Mouse (Mus musculus) hematopoietic stem cell, adult 5-6 weeks (primary cell): Measurements from ENCODE around the gene Mup1. TPM values are rescaled to one million over a fixed set of nuclear protein-coding genes. Genes with fewer than 3 reads are reported as not detected.
"Not testable (repeated sequence)": the region's sequence is repeated elsewhere in the genome, so short reads cannot be mapped to it uniquely, and the experiment has no call there.

ENCODE experiments used
- ATAC-seq, 2 experiments: fragments of 125-278 bp in 1 of 2; replicated peaks in 1 of 2; 2 replicates each; pipeline ENCODE4 v1.8.0; 2016 to 2017; ENCODE audit warnings: inconsistent platforms in 2 of 2, mild to moderate bottlenecking in 2 of 2, moderate number of reproducible peaks in 2 of 2, low read depth in 1 of 2, moderate TSS enrichment in 1 of 2; ENCODE audit not compliant: low FRiP score in 2 of 2, poor library complexity in 2 of 2, severe bottlenecking in 2 of 2, insufficient read depth in 1 of 2, low TSS enrichment in 1 of 2
- total RNA-seq: library from RNA; stranded (forward); fragments of 172-1452, 232-1000 nt; gene quantifications from 2 replicates; pipeline ENCODE4 v1.2.3, GENCODE M21; 2017

The Mup1 gene
- not detected in 2 replicates for total RNA-seq

DNA sequence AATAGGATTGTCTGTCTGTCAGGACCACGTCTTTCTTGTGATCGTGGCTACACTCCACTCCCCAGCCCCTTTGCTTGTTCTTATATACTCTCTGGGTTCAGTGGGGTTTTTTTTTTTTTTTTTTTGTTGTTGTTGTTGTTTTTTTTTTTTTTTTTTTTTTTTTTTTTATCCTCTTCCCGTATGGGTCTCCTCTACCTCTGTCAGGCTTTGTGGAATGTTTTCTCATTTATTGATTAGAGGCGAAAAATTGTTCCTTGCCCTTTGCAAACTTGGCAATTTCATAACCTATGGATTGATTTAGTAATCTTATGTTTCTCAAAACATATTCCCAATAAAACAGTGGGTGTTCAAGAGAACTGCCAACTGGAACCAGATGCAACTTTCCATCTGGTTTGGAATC, at the start of gene Mup1:
Mup1 (minus strand) TSS at position 101 of the 400 bp plus-strand sequence.
- not testable (repeated sequence) for ATAC-seq

Other genes starting within 250 kb of the Mup1 start
- not detected in 2 replicates for gene Mup9, start 80.0 kb downstream of the Mup1 start, total RNA-seq
- gene Mup10, start 80.2 kb upstream of the Mup1 start, total RNA-seq: not detected in 2 replicates
- not detected in 2 replicates for gene Mup11, start 160.5 kb upstream of the Mup1 start, total RNA-seq
- not detected in 2 replicates for gene Mup12, start 239.4 kb upstream of the Mup1 start, total RNA-seq